Mouse (Mus musculus) urinary bladder, adult 18-20 months (tissue): ENCODE results near the gene Cdk14.

Experiments used
- DNase-seq, 2 experiments: peaks; one replicate each; pipeline ENCODE4 v3.0.0; 2022; ENCODE audit warnings: low spot score in 2 of 2, mixed read lengths in 2 of 2

The Cdk14 gene

DNA sequence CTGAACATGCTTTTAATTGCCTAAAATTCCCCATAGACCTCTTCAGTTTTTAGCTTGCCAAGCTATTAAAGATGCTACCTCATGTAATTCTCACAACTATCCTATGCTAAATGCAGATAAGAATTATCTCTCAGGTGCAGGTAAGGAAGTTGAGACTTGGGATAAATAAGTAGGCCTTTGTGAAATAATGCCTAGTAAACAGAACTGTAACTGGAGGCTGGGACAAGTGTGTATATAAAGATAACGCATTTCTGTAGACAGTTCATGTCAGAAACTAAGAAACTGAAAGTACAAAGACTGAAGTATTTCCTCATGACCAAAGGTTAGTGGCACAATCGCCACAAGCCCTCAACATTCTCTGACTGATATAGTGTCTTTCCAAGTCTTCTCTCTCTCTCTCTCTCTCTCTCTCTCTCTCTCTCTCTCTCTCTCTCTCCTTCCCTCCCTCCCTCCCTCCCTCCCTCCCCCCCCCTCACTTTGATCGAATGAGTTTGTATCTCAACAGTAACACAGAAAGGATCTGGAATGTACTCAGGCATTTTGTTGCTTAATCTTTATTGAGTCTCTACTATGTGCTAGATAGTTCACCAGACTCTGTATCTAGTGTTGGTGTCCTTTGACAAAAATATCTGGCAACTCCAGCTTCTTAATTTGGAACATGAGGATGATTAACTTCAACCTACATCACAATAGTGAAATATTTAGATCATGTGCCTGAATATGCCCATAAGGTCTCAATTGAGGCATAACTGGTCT is 233.9 kb downstream of the Cdk14 start:
- no peak for DNase-seq

DNA sequence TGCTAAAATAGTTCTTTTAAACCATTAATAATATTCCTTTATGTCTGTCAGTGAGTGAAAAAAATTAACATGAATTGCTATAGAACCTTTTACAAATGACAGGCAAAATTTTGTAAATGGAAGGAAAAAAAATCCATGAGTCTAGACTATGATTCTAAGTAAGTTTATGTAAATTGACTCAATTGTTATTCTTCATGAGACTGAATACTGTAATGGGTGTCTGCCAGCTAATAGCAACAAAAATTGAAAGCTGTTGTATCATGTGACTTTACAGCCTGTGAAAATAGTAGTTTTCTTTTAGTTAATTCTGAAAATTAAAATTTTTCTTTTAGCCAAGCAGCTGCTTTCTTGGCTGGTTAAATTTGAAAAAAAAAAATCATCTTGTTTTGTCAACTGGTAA is 234.6 kb downstream of the Cdk14 start:
- DNase-seq, result no peak

DNA sequence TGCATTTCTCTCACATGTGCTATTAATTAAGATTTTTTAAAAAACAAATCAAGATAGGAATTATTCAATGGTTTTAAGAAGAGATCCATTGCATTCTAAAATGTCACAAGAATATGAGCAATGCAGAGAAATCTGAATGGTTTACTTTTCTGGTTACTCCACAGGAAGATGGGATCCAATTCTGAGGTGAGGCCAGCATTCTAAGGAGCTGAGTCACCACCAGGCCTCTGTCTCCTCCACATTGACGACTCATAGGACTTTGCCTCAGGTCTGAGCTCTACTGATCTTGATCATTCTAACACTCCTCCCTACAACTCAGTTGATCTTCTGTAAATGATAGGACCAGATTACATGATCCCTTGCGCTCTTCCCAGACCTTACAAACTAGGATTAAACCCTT is 239.4 kb downstream of the Cdk14 start:
- DNase-seq, result no peak

DNA sequence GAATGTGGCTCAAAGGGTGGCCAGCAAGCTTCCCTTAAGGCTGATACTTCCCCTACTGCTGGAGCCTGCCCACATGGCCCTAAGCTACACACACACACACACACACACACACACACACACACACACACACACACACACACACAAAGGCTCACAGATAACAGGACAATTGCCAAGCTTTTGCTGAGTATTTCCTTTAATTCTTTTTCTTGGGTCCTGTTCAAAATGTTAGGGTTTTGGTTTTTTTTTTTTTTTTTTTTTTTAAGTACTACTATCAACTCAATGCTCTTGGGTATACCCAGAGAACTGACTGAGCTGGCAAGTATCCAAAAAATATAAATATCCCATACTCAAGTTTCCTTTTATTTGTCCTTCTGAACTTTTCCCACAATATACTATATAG is 239.8 kb downstream of the Cdk14 start:
- DNase-seq, result no peak

DNA sequence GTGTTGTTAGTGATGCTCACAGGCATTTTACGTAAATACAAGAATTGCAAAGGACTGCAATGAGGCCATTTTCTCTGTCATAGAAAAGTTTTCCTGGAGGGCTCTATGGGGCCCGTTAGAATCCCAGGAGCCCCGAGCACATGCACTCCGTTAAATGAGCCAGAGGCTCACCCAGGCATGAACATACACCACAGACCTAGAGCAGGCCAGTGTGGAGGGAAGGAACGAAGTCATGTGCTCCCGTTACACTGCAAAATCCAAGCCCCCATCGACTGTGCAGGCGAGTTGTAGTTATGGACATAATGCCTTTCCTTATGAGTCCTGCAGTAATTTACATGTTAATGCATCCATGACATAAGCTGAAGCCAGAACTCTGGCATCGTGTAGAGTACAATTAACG is 244.1 kb downstream of the Cdk14 start:
- DNase-seq, result no peak

DNA sequence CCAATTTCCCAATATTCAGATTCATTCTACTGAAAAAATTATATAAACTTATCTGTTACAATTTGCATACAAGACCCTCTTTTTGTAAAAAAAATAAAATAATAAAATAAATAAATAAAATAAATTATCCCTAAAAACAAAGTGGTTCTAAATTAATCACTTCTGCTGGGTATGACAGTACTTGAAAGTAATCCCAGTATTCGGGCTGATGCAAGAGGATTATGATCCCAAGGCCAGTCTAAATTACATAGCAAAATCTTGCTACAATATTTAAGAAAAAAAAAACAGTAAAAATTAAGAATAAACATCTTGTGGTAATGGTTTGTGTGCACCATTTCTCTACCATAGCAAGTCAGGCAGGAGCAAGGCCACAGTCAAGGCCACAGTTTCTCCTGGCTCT is 244.5 kb downstream of the Cdk14 start:
- no peak for DNase-seq

DNA sequence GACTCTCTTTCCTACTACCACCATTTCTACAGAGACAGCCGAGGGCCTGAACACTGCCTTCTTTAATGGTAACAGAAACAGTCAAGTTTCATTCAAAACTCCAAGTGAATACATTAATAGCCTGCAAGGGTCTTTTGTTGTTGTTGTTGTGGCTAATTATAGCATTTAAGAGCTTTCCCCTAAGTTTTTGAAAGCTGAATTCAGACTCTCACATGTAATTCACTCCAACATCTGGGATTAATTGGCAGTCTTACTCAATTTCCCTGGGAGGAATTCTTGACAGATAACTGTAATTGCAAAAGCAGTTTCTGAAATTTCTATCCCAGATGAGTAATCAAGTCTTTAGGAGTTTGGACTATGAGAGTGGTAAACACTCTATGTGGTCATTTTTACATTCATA is 245.0 kb downstream of the Cdk14 start:
- no peak for DNase-seq

GRCm38 (mm10) chr5:5166086-5166485 is 254.0 kb downstream of the Cdk14 start:
- no peak for DNase-seq

DNA sequence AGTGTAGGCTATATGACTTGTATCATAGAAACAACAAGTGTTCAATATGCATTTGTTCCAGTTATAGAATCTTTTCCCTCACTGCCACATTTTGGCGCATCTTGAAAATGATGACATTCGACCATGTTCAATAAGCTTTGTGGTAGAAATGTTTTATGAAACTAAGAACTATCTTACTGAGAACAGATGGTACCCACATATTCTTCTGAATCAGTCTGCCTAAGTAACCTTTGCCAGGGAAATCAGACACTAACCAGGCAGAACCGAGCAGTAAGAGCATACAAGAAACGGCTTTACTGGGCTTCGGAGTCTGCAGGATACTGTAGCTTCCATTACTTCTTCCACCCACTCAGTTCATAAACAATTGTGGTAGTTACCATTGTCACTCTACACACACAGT is 255.8 kb downstream of the Cdk14 start:
- DNase-seq, result no peak

- DNase-seq, result no peak
Observed at GRCm38 (mm10) chr5:5163823-5164222, 256.3 kb downstream of the Cdk14 start.

GRCm38 (mm10) chr5:5159521-5159920 is 260.6 kb downstream of the Cdk14 start:
- no peak for DNase-seq

- no peak for DNase-seq
Observed at GRCm38 (mm10) chr5:5139855-5140254, 280.3 kb downstream of the Cdk14 start.

DNA sequence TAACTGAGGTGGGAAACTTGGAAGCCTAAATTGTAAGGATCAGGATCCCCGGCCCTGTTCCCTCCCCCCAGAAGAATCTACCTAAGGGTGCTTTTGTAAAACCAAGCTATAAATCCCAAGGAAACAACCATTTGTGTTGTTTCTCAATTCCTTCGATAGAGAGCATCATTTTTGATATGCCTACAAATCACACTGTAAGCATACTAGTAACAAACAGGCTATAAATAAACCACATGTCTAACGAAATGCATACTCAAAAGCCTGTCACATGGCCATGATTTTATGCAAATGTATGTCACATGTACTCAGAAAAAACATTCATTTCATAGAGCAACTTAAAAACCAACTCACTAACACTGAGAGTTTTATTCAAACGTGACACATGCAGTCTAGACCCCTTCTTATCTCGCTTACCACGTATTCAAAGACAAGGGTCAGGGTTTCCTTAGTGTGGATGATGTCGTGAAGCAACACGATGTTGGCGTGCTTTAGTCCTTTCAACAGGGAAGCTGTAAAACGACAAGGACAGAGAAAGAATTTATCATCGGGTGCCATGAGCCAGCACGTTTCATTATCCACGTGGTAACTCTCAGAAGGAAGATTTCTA is 285.1 kb downstream of the Cdk14 start:
- no peak for DNase-seq

DNA sequence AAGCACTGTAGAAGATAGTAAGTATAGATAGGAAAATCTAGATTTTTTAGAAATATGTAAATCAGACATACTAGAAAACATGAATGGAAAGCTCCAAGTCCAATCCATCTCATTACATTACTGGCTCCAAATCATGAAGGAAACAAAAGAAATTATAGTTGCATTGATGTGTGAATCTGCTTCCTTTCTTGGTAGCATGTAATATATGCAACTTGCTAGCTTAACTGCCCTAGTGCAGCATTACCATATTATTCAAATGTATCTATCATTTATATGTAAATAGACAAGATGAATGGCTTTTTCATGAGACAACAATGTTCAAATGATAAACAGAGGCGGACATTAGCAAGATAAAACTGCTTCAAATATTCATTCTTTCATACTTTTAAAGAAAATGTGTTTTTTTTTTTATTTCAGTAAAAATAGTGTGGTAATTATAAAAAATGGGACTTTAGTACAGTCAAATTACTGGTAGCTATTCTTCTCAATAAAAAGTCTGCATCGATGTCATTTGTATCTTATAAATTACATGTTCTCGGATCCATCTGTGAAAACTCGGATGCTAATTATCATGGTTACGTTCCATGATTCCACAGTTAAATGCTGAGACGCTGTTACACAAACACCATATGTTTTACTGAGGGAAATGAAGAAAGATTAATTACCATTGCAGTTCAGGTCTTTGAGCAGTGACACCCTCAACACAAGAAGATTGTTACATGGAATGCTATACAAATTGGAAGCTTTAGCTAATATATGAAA is 285.8 kb downstream of the Cdk14 start:
- no peak for DNase-seq

DNA sequence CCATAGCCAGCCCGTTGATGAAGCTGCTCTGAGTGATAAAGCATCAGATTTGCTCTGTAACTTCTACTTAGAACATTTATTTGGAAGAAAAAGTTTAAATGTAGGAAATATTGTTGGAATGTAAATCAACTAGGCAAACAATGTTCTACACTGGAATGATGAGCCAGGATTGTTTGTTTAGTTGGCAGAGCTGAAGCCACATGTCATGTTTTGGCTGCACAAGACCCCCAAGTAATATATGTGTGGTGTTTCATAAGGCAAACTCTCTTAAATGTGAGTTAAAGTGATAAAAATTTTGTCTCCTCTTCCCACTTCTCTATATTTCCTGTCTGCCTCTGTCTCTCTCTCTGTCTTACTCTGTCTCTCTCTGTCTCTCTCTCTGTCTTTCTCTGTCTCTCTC is 291.3 kb downstream of the Cdk14 start:
- no peak for DNase-seq

- DNase-seq, result no peak
Observed at GRCm38 (mm10) chr5:5124645-5125044, 295.5 kb downstream of the Cdk14 start.

DNA sequence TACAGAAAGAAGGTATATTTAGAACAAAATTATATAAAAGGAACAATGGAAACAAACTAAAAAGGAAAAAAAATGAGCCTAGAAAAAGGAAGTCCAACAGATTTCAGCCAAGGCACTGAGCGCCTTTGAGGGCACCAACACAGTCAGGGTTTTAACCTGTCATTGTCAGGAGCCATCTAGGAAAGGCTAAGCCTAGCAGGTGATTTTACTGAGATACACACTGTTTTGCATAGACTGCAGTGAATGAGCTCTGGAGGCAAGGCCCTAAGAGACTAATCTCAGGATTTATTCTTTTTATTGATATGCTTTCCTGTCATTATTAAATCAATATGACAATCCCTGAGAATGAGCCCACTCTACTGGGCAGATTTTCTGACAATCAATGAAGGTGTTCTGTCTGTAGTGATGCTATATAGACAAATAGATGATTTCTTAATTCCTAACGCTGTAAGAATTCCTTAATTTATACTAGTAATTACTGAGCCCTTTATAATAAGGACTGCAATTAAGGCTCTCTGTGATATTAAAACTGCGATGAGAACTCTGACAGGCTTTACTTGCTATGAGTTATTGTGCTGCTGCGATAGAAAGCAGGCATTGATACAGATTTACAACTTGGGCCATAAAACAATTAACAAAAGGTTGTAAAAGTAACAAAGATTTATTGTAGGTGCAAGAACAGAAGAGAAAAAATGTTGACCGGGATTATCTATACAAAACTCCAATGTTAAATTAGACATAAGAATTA is 303.2 kb downstream of the Cdk14 start:
- DNase-seq, result no peak

GRCm38 (mm10) chr5:5115546-5115945 is 304.6 kb downstream of the Cdk14 start:
- no peak for DNase-seq

- no peak for DNase-seq
Observed at GRCm38 (mm10) chr5:5109621-5110020, 310.5 kb downstream of the Cdk14 start.

DNA sequence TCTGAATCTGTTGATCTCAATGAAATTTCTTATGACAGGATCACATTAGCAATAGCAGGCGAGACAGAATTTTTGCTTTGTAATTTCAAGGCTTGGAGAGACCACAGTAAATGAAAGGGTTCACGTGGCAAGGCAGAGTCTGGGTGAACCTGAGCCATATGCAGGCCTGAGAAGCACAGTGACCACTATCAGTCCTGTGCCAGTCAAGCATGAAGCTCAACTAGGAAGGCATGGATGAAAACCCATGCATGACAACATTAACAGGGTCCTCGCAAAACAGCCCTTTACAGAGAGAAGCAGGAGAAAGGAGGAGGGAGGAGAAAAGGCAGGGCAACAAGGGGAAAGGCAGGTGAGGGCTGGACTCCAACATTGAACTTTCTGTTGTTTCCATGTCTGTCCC is 311.1 kb downstream of the Cdk14 start:
- DNase-seq, result no peak

- DNase-seq, result no peak
Observed at GRCm38 (mm10) chr5:5096248-5096915, 323.7 kb downstream of the Cdk14 start.

GRCm38 (mm10) chr5:5092736-5093135 is 327.4 kb downstream of the Cdk14 start:
- no peak for DNase-seq
